Mouse (Mus musculus): Measurements from ENCODE around the gene Col9a2. TPM values are rescaled to one million over a fixed set of nuclear protein-coding genes. Genes with fewer than 3 reads are reported as not detected.

The Col9a2 gene
- total RNA-seq, 4 experiments from 2014 or later: 6.2 to 9.6 (median 6.4) TPM

DNA sequence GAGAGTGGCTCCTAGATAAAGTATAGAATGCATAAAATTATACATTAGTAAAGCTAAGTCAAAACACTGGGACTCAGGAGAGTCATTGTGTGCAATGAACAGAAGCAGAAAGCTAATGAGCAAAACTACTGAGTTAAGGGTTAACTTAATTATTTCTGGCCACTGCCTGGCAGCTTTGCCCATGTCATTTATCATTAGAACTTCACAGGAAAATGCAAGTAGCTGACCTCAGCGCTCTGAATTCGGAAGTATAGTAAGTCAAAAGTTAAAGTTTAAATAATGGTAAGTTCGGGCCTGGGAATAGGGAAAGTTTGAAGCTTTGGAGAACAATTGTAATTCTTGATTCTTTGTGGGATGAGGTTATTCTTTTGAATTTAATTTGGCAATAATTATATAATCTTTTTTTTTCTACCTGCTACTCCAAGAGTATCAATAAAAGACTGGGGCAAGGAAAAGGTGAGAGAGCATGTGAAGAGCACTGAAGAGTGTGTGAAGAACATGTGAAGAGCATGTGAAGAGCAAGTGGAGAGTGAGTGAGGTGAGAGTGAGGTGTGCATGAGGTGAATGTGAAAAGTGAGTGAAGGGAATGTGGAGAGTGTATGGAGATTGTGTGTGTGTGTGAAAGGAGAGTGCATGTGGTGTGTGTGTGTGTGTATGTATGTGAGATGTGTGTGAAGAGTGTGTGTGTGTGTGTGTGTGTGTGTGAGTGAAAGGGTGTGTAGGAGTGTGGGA is 38.9 kb downstream of the Col9a2 start:
- DNase-seq (ENCODE audit: low spot score in 2 of 2): no peak

GRCm38 (mm10) chr4:121080395-121080794 is 41.2 kb downstream of the Col9a2 start:
- DNase-seq (ENCODE audit: low spot score in 2 of 2): no peak

- DNase-seq (ENCODE audit: low spot score in 2 of 2): no peak
Measured at GRCm38 (mm10) chr4:121084506-121084905, 45.3 kb downstream of the Col9a2 start.

GRCm38 (mm10) chr4:121088696-121089095 is 49.5 kb downstream of the Col9a2 start:
- no peak for DNase-seq (ENCODE audit: low spot score in 2 of 2)

DNA sequence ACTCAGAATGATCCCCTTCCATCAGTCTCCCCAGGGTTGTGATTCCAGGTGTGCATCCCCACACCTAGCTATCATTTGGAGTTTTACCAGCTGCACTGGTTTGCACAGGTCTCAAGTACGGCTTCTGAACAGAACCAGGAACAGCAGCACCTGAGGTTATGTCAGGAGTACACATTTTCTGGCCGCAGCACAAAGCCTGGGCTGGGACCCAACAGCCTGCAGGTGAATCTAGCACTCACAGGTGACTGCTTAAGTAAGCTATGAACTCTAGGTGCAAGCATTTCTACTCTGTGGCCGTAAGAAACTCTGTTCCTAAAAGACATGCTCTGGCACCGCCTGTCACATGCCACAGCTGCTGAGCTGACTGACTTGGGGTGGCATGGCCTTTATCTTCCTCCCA is 51.0 kb downstream of the Col9a2 start:
- no peak for DNase-seq (ENCODE audit: low spot score in 2 of 2)

DNA sequence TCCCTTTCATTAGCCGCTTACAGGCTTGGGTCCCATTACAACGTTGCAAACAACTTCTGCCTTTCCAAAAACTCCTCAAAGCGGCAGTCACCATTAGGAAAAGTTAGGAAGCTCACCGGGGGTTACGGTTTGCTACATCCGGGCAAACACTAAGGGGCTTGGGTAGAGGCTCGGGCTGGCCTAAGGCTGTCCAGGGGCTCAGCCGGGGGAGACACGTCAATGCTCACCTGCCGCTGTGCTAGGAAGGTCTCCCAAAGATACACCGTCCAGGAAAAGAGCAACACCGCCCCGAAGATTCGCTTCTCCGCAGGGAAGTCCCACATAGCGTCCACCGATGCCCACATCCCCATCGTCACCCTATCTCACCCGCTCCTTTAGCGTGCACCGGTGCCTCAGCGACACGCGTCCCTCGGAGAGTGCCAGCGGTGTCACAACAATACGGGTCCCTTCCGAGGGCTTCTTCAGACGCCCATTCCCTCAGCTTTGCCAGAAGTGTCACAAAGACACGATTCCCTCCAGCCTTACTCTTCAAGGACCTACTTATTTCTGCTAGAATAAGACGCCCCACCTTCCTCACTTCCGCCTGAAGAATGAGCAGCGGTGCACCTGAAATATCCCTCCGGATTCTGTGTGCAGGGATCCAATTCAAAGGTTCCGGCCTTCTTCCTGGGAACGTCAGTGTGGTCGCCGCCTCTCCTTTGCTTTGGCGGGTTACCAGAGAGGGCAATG is 58.6 kb downstream of the Col9a2 start, which contains the start of gene Zmpste24:
Gene Zmpste24, minus strand, starts transcription at position 592 of the 729 bp plus-strand sequence.
- DNase-seq (ENCODE audit: low spot score in 2 of 2): peak; percentile 84 to 91

DNA sequence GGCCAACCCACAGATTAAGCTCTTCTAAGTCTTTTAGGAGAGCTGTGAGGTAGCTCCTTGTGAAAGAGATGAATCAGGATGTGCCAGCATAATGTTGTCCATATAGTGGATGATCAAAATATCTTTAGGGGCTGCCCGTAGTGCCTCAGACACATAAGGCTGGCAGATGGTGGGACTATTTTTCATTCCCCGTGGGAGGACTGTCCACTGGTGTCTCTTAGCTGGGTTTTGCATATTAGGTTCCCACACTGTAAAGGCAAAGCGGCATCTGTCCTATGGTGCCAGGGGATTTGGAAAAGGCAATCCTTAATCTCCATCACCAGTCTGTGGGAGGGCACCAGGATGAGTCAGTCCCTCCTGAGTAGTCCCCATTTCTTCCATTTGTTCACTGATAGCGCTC is 64.1 kb downstream of the Col9a2 start:
- DNase-seq (ENCODE audit: low spot score in 2 of 2): peak; percentile 13 to 87

Other genes starting within 250 kb of the Col9a2 start
- 10 to 100 TPM; 42.4 to 48.9 (median 47.9) TPM for gene Nfyc, start 207.8 kb upstream of the Col9a2 start, total RNA-seq (2022)
- gene Rims3, start 184.6 kb upstream of the Col9a2 start, total RNA-seq (2022): 100 to 1,000 TPM; 137 to 160 (median 147) TPM
- gene Exo5, start 114.4 kb upstream of the Col9a2 start, total RNA-seq (2022): 10 to 100 TPM; 13.9 to 16.5 (median 14.9) TPM
- 1 to 10 TPM; 1.5 to 3.0 (median 1.8) TPM for gene Zfp69, start 87.7 kb upstream of the Col9a2 start, total RNA-seq (2022)
- gene Smap2, start 22.1 kb upstream of the Col9a2 start, total RNA-seq (2022): 100 to 1,000 TPM; 179 to 188 (median 183) TPM
- 10 to 100 TPM; 23.0 to 26.1 (median 24.9) TPM for gene Zmpste24, start 58.9 kb downstream of the Col9a2 start, total RNA-seq (2022)
- under 1 TPM in 2 of 4 experiments, not detected in 2; 0.58 to 0.66 TPM for gene Tmco2, start 69.8 kb downstream of the Col9a2 start, total RNA-seq (2022)
- 10 to 100 TPM; 24.7 to 27.1 (median 25.8) TPM for gene Rlf, start 175.7 kb downstream of the Col9a2 start, total RNA-seq (2022)

Measured in left cerebral cortex, adult 8-10 months (tissue).